Mouse (Mus musculus) erythroblast, embryonic 14.5 days (primary cell): ENCODE measurements around the gene Mup2. TPM values are rescaled to one million over a fixed set of nuclear protein-coding genes. Genes with fewer than 3 reads are reported as not detected.
"Not testable (repeated sequence)": the region's sequence is repeated elsewhere in the genome, so short reads cannot be mapped to it uniquely, and the experiment has no call there.

ENCODE experiments used
- H3K27me3 ChIP-seq: 2 replicates; pipeline ENCODE4 v1.6.1; 2012; ENCODE audit warnings: inconsistent platforms; ENCODE audit not compliant: control insufficient read depth
- H3K36me3 ChIP-seq: 2 replicates; pipeline ENCODE4 v1.6.1; 2012; ENCODE audit warnings: mild to moderate bottlenecking, inconsistent platforms; ENCODE audit not compliant: control insufficient read depth
- H3K4me1 ChIP-seq: 2 replicates; pipeline ENCODE4 v1.6.1; 2012; ENCODE audit warnings: inconsistent platforms; ENCODE audit not compliant: control insufficient read depth
- H3K4me3 ChIP-seq: replicated peaks from 2 replicates; pipeline ENCODE3; 2012; ENCODE audit warnings: moderate library complexity, mild to moderate bottlenecking, inconsistent platforms
- H3K9me3 ChIP-seq: 2 replicates; pipeline ENCODE4 v1.6.1; 2012; ENCODE audit warnings: low read length, inconsistent platforms, mixed read lengths; ENCODE audit not compliant: control insufficient read depth
- polyA plus RNA-seq: library from polyadenylated mRNA; stranded (reverse); fragments of >175 nt; gene quantifications from 2 replicates; pipeline ENCODE4 v1.2.3, GENCODE M21; 2012

The Mup2 gene
- polyA plus RNA-seq: not detected in 2 replicates

DNA sequence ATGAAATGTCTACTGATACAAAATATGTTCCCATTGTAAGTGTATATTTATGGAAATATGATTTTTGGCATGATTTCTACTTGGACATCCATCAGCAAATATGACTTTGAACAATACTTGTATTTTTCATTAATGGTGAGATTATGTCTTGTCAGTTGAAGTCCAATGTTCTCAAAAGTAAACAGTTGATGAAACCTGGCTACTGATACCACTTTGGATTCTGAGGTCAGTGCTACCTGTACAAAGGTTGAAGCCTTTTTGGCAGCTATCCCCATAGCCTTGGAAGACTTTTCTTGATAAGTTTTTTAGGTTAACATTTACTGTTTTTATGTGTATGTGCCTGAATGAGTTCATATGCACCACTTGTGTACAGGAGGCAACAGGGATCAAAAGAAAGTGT is at the start of gene Mup2:
Mup2 (minus strand) TSS at position 101 of the 400 bp plus-strand sequence.
- not testable (repeated sequence) for H3K9me3 ChIP-seq, H3K27me3 ChIP-seq, H3K36me3 ChIP-seq, H3K4me1 ChIP-seq, H3K4me3 ChIP-seq

Other genes with a start within 250 kb of the Mup2 start
- gene Slc46a2, start 239.2 kb downstream of the Mup2 start, polyA plus RNA-seq: not detected in 2 replicates
- gene Mup4, start 193.6 kb downstream of the Mup2 start, polyA plus RNA-seq: not detected in 2 replicates
- not detected in 2 replicates for gene Mup6, start 190.0 kb downstream of the Mup2 start, polyA plus RNA-seq
- 0.09 TPM in 1 of 2 replicates, not detected in the other for gene Mup7, start 83.8 kb downstream of the Mup2 start, polyA plus RNA-seq
- gene Mup8, start 68.3 kb upstream of the Mup2 start, polyA plus RNA-seq: not detected in 2 replicates